Mouse (Mus musculus): Measurements from ENCODE around the gene Catsper4.

DNA sequence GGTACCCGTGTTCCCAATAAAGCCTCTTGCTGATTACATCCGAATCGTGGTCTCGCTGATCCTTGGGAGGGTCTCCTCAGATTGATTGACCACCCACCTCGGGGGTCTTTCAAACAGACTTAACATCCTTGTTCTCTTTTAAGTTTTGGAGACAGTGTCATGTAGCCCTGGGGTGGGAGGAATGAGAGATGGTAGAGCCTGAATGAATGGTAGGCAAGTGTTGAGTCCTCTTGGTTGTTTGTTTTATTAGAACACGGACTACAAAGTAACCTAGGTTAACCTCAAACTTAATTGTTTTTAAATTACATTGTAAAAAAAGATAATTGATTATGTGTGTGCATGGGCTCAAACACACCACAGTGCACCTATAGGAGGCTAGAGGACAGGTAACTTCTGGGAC, 62.6 kb downstream of the Catsper4 start:
- TF ChIP-seq TAL1 (IDR thresholded peaks at IDR 0.05; ENCODE audit: low read length) = no peak
- no peak for TF ChIP-seq GATA1 (IDR thresholded peaks at IDR 0.05; ENCODE audit: low read length)
